Mouse (Mus musculus): Measurements from ENCODE around the gene Vash1.

Gene Vash1

GRCm38 (mm10) chr12:86716962-86717361 lies 38.5 kb downstream of the Vash1 start:
- DNase-seq (ENCODE audit: extremely low spot score, low spot score): no peak

GRCm38 (mm10) chr12:86719961-86720639 lies 41.6 kb downstream of the Vash1 start:
- no peak for DNase-seq (ENCODE audit: extremely low spot score, low spot score)

- no peak for DNase-seq (ENCODE audit: extremely low spot score, low spot score)
These were observed 43.0 kb downstream of the Vash1 start for GRCm38 (mm10) chr12:86721453-86721852.

- DNase-seq (ENCODE audit: extremely low spot score, low spot score): no peak
These were observed 45.8 kb downstream of the Vash1 start for GRCm38 (mm10) chr12:86724300-86724699.

- no peak for DNase-seq (ENCODE audit: extremely low spot score, low spot score)
These were observed 47.2 kb downstream of the Vash1 start for GRCm38 (mm10) chr12:86725706-86726105.

GRCm38 (mm10) chr12:86726120-86726640 lies 47.7 kb downstream of the Vash1 start, which contains the start of gene Angel1:
Gene Angel1, minus strand, starts transcription at chr12:86726460.
- DNase-seq (ENCODE audit: extremely low spot score, low spot score): peak; percentile 96

GRCm38 (mm10) chr12:86734319-86734810 lies 55.9 kb downstream of the Vash1 start, which contains the start of gene Lrrc74a:
Gene Lrrc74a, plus strand, starts transcription at chr12:86734369.
- DNase-seq (ENCODE audit: extremely low spot score, low spot score): no peak

Measured in neural tube, embryonic 10.5 days (tissue).